Mouse (Mus musculus) brain, adult 2 months (tissue): ENCODE results near the gene Tgm5.
"Not testable (repeated sequence)": the region's sequence is repeated elsewhere in the genome, so short reads cannot be mapped to it uniquely, and the experiment has no call there.

Source experiments
- DNase-seq: peaks from one replicate; pipeline ENCODE4 v3.0.0; 2011; ENCODE audit warnings: low read depth, low spot score

Tgm5 gene

DNA sequence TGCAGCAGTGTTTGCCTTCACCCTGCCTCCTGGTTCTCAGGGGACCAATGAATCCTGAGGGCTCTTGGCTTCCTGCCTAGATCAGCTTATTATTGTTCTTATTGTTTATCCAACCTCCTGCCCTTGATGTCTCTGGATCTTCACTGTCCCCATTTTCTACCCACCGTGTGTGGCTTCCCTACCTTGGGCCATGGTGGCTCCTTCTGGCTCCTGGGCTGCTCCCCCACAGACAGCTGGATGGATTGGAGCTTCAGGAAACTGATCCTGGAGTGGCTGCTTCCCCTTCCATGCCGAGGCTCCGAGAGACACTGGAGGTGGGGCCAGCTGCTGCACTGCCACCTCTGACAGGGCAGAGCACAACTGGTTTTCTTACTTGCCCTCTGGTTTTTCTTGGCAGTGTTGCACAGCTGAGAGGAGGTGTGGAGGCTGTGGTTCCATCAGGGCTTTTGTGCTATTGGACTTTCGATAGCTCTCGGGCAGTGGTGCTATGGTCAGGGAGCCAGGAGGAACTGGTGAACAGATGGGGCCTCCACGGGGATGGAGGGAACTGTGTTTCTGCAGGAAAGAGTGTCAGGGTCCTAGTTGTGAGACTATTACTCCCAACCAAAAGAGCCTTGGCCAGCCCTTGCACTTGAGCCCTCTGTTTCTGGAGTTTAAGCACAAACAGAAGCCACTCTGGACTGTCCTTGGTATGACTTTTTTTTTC, at the start of gene Tgm5:
Tgm5 (minus strand) TSS at position 362 of the 706 bp plus-strand sequence.
- peak; percentile 64 for DNase-seq

GRCm38 (mm10) chr2:121132822-121133221, 47.2 kb upstream of the Tgm5 start:
- DNase-seq = no peak

DNA sequence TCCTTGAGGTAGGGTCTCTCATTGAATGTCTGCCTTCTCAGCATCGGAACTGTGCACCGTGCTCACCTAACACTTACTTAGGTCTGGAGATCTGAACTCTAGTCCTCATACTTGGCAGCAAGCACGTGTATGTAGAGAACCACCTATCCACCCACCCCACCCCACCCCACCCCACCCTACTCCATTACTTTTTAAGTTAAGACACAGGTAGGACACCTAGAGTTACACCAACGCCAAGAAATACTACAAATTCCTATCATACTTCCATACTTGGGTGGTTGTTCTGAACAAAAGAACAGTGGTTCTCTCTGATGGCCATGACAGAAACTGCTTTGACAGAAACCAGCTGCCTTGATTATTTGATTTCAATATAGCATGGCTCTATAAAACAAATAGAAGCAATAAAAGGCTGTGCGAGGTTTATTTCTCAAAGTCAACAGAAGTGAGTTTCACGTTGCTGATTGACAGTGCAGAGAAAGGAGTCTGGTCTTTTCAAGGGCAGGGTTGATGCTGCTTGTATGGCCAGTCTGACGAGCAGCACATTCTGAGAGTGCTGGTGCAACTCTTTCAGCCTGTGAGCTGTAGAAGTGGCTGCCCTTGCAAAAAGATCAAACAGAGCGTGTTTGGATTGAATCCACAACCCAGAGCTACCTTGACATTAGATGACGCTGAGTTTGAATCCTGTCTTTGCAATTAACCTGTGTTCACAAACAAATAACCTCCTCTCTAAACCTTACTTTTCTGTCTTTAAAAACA, 43.4 kb upstream of the Tgm5 start:
- DNase-seq = no peak

DNA sequence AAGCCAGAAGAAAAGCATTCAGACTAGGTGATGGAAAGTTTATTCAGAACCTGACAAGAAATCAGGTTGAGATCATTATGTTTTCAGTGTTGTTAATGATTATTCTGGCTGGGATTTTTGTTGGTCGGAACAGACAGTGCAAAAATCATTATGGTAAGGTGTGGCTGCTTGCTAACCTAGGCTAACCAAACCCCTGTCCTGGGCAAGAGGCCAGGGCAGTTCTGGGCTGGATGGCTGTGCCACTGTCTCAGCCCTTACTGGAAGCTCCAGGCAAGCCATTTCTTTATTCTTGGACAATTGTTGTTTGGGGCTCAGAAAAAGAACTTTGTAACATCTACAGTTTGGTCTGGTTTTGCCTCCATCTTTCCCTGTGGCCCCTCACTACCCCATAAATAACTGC, 41.9 kb upstream of the Tgm5 start:
- DNase-seq = no peak

GRCm38 (mm10) chr2:121126302-121126701, 40.7 kb upstream of the Tgm5 start:
- DNase-seq = not testable (repeated sequence)

GRCm38 (mm10) chr2:121119260-121119659, 33.6 kb upstream of the Tgm5 start:
- DNase-seq = no peak

DNA sequence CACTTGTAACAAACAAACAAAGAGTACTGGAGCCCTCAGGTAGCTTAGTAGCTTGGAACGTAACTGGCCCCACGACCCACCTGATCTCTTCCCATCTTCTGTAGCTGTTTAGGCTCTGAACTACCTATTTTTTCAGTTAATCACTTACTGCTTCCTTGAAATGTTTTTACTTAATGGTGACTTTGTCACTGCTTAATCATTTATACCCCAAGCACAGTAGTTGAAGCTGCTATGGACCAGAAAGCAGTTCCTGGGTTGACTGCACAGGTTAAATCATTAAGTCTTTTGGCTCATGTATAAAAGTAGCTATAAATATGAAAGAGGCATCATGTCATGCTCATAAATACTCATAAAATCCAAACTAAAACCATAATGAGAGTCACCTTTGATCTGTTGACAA, 29.8 kb upstream of the Tgm5 start:
- no peak for DNase-seq

DNA sequence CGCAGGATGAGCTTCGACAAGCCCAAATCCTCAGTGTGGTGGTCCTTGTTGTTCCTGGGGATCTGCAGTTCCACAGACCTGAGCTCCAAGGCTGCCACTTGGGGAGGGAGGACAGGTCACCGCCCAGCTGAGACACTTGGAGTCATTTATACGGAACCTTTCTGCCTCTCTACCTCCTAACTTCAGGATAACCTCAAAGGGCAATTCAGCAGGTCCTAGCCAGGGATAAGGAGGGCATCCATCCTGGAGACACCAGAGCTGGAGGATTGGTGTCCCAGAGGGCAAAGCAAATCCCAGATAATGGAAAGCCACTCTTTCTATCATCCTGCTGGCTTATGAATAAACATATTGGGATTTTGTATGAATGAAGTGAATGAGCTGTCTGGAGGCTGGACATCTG, 24.1 kb upstream of the Tgm5 start, which contains the start of gene Tgm7:
Tgm7 (minus strand) TSS at position 101 of the 400 bp plus-strand sequence.
- no peak for DNase-seq

- DNase-seq = no peak
These were observed 20.3 kb upstream of the Tgm5 start for GRCm38 (mm10) chr2:121105940-121106339.

DNA sequence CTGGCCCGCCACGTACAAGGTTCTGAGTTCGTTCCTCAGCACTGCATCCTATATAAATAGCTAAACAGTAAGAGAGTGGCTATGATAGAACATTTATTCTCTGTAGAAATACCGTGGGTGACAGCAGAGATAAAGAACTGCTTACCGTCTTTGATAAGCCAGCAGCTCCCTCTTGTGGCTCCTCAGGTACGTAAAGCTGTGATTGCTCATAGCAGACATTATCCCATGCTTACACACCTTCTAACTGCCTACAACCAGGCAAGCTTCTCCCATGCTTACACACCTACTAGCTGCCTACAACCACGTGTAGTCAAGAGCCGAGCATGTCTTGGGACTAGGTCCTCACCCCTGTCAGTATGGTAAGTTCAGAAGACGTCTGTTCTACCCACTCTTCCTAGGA, 16.4 kb upstream of the Tgm5 start:
- peak; percentile 93 for DNase-seq

DNA sequence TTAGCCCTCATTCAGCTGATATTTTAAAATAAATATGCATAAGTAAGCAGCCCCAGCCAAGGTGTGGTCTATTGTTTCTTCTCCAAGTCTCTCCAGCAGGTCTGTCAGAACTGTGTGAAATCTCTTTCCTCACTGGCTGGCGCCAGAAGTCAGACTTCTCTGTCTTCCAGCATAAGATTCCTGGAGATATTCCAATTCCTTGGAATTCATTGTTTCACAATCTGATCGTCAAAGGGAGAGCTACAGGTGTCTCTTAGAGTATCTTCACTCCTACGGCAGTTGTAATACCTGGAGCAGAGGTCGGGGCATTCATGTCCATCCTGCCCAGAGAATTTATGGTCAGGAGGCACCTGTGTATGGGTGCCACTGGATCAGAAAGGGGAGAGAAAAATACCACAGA, 4.1 kb upstream of the Tgm5 start:
- DNase-seq = no peak

DNA sequence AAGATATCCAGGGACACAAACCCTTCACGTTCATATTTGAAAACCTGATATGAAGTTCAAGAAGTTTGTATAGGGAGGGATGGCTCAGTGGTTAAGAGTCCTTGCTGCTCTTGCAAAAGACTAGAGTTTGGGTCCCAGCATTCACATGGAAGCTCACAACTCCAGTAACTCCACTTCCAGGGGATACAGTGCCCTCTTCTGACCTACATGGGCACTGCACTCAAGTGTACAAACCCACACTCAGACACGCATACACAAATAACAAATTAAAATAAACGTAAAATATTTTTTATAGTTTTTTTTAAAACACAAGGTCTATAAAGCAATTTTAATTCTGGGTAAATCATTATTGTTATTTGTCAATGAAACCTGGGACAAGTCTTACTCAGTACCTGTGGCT, 2.9 kb upstream of the Tgm5 start:
- no peak for DNase-seq

DNA sequence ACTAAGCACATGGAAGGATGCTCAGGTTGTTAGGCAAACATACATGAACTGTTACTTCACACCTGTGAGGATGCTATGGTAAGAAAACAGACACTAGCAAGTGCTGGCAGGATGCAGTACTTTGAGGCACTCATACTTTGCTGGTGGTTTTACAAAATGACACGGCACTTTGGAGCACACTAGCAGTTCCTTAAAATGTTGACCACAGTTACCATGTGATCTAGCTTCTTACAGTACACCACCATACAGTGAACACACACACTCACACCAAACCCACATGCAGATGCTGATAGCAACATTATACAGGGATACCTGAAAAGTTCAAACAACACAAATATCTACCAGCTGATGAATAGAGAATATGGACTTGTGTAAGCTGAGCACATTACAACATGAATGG, 3.0 kb downstream of the Tgm5 start:
- DNase-seq = no peak

DNA sequence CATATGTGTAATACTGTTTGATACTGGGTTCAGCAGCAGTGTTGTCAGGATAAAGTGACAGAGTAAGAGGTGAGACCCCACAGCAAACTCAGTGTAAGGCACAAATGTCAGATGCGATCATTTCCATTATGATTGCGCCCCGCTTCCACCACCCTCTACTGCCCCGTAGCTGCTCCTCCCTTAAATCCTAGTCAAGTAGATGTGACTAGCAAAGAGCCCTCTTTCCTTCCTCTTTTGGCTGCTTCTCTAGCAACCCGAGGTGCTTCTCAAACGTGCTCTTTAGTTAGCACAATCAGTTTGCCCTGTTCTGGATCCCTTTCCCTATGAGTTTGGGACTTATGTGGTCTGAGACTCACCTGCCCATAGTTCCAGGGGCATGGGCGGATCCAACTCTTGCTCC, 10.9 kb downstream of the Tgm5 start:
- no peak for DNase-seq

- no peak for DNase-seq
These were observed 13.8 kb downstream of the Tgm5 start for GRCm38 (mm10) chr2:121071871-121072270.

DNA sequence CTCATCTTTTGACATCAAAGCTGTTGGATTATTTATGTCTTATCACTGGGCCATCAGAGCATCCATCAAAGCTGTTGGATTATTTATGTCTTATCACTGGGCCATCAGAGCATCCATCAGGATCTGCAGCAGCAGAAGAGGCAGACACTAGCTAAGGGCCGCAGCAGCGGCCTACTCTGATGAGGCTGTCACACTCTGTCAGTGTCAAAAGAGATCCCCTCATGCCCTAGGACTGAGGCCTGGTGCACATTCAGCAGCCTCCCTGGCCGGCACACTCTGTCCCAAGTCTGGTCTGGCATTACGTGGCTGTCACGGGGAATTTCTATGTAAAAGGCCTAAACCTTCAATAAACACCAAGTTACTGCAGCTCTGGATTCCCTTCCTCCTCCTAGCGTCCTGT, 16.1 kb downstream of the Tgm5 start:
- DNase-seq = no peak

- DNase-seq = no peak
These were observed 18.5 kb downstream of the Tgm5 start for GRCm38 (mm10) chr2:121067116-121067515.

DNA sequence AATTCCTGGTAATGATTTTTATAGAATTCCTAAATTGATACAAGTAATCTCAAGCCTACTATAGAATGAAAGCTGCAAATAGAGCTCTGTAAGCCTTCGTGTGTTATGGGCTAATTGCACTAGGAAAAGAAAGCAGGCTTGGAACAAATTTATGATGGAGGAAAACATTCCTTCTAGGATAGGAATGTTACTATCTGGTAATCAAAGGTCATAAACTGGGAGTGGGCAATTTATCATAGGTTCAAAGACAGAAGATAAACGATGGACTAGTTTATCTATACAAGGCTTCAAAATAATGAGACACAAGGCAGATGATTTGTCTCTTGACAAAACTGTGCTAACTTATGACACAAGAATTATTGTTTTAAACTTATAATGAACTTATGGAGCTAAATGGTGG, 24.3 kb downstream of the Tgm5 start:
- DNase-seq = no peak

GRCm38 (mm10) chr2:121057997-121058396, 27.6 kb downstream of the Tgm5 start:
- no peak for DNase-seq

DNA sequence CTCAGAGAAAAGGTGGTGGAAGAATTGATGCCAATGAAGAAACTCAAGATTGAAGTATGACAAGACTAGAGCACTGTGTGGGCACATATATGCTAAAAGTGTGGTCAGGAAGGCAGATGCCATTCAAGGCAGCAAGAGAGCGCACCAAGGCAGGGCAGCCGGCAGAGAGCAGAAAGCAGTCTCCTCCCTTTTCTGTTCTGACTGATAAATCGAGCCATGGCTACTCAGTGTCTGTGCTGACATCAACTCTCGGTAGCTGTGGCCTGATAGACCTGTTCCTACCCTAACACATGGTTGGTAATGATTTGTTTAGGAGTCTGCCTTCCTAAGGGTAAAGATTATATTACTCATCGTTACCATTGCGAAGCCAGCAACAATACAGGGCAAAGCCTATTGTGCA, 29.7 kb downstream of the Tgm5 start:
- no peak for DNase-seq

DNA sequence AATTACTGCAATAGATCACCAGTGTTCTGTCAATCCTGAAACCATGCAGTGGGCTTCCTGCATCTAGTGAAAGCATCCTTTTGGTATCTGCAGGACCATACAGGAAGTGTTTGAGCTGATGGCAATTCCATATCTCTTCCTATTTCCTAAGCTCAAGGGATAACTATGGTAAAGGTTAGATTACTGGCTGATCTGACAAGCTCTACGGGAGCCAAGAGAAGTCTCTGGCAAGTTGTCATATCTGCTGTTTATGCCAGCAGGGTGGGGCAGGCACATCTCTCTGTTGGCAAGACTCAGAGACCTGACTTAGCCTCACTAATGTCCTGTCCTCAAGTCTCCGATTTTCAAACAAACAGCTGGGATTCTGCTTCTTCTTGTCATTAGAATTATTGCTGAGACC, 31.6 kb downstream of the Tgm5 start:
- DNase-seq = peak; percentile 54

GRCm38 (mm10) chr2:121052176-121052575, 33.5 kb downstream of the Tgm5 start:
- DNase-seq = no peak

DNA sequence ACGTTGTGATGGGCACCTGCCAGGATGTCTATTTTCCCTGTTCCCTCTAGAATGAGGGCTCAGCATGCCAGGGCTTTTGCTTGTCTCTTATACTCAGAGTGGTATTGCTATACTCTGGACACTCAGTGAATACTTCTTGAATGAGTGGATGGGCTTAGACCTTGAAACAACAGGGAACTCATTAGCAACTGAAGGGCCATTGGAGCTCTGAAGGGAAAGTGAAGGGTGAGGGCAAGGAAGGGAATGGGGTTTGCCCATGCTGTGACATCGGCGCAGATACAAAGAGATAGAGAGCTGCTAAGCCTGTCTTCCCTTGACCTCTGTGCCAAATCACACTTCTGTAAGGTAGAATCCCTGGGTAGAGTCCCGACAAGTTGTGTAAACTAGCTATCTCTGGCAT, 40.0 kb downstream of the Tgm5 start:
- no peak for DNase-seq
